Mouse (Mus musculus): Measurements from ENCODE around the gene Itpr1. TPM values are rescaled to one million over a fixed set of nuclear protein-coding genes. Genes with fewer than 3 reads are reported as not detected.

Gene Itpr1
- polyA plus RNA-seq, 1 experiment from 2014 or later = 10.0 TPM

GRCm38 (mm10) chr6:108274364-108275084 lies 61.6 kb downstream of the Itpr1 start:
- DNase-seq (ENCODE audit: low spot score) = no peak
- H3K36me3 ChIP-seq (replicated peaks) = 0 out of 2 replicates have a peak, but pooled peaks cover 3% of the 10 kb centered on the region
- no peak overlapping the region for H3K4me3 ChIP-seq
- no peaks in the 10 kb centered on the region for H3K27me3 ChIP-seq (replicated peaks; ENCODE audit: low read depth, poor library complexity, severe bottlenecking)
- 83% methylated on average over 10 of the region's 10 CpGs for WGBS
- H3K4me1 ChIP-seq = peaks cover 4% of the 10 kb centered on the region
- H3K9me3 ChIP-seq = no peaks in the 10 kb centered on the region
- H3K27ac ChIP-seq (replicated peaks) = peak overlapping the region; percentile 48; the same call in 1 of the 2 replicates

GRCm38 (mm10) chr6:108276880-108277507 lies 64.1 kb downstream of the Itpr1 start:
- H3K4me1 ChIP-seq = peaks cover 4% of the 10 kb centered on the region
- DNase-seq (ENCODE audit: low spot score) = no peak
- no peaks in the 10 kb centered on the region for H3K27me3 ChIP-seq (replicated peaks; ENCODE audit: low read depth, poor library complexity, severe bottlenecking)
- WGBS = 86% methylated on average over 12 of the region's 12 CpGs
- no peak overlapping the region for H3K4me3 ChIP-seq
- H3K27ac ChIP-seq (replicated peaks) = no peak overlapping the region
- H3K9me3 ChIP-seq = no peaks in the 10 kb centered on the region
- H3K36me3 ChIP-seq (replicated peaks) = 0 out of 2 replicates have a peak, but pooled peaks cover 3% of the 10 kb centered on the region

GRCm38 (mm10) chr6:108277622-108278396 lies 64.9 kb downstream of the Itpr1 start:
- H3K4me1 ChIP-seq = peaks cover 4% of the 10 kb centered on the region
- 0 out of 2 replicates have a peak, but pooled peaks cover 3% of the 10 kb centered on the region for H3K36me3 ChIP-seq (replicated peaks)
- H3K4me3 ChIP-seq = no peak overlapping the region
- H3K27me3 ChIP-seq (replicated peaks; ENCODE audit: low read depth, poor library complexity, severe bottlenecking) = no peaks in the 10 kb centered on the region
- no peak for DNase-seq (ENCODE audit: low spot score)
- 88% methylated on average over 12 of the region's 12 CpGs for WGBS
- H3K9me3 ChIP-seq = no peaks in the 10 kb centered on the region
- H3K27ac ChIP-seq (replicated peaks) = no peak overlapping the region

- Histone ChIP-seq H3K4me3 (no peak overlapping the region), H3K36me3 (replicated peaks) (no peaks in the 10 kb centered on the region), H3K27me3 (replicated peaks; ENCODE audit: low read depth, poor library complexity, severe bottlenecking) (no peaks in the 10 kb centered on the region), H3K9me3 (no peaks in the 10 kb centered on the region), H3K4me1 (peaks cover 3% of the 10 kb centered on the region), H3K27ac (replicated peaks) (no peak overlapping the region)
- WGBS = 92% methylated on average over 11 of the region's 11 CpGs
- no peak for DNase-seq (ENCODE audit: low spot score)
Observed at GRCm38 (mm10) chr6:108278826-108279630, 66.1 kb downstream of the Itpr1 start.

GRCm38 (mm10) chr6:108282131-108282530 lies 69.2 kb downstream of the Itpr1 start:
- Histone ChIP-seq H3K27me3 (replicated peaks; ENCODE audit: low read depth, poor library complexity, severe bottlenecking) (no peaks in the 10 kb centered on the region), H3K4me3 (no peak overlapping the region), H3K36me3 (replicated peaks) (no peaks in the 10 kb centered on the region), H3K27ac (replicated peaks) (no peak overlapping the region), H3K9me3 (no peaks in the 10 kb centered on the region), H3K4me1 (no peaks in the 10 kb centered on the region)
- DNase-seq (ENCODE audit: low spot score) = no peak
- 91% methylated on average over 4 of the region's 4 CpGs for WGBS

GRCm38 (mm10) chr6:108282621-108283020 lies 69.7 kb downstream of the Itpr1 start:
- Histone ChIP-seq H3K36me3 (replicated peaks) (no peaks in the 10 kb centered on the region), H3K9me3 (no peaks in the 10 kb centered on the region), H3K27ac (replicated peaks) (no peak overlapping the region), H3K4me3 (no peak overlapping the region), H3K4me1 (no peaks in the 10 kb centered on the region), H3K27me3 (replicated peaks; ENCODE audit: low read depth, poor library complexity, severe bottlenecking) (no peaks in the 10 kb centered on the region)
- 93% methylated on average over 3 of the region's 3 CpGs for WGBS
- DNase-seq (ENCODE audit: low spot score) = no peak

GRCm38 (mm10) chr6:108284688-108285087 lies 71.8 kb downstream of the Itpr1 start:
- no peak for DNase-seq (ENCODE audit: low spot score)
- H3K4me1 ChIP-seq = no peaks in the 10 kb centered on the region
- WGBS = 91% methylated on average over 3 of the region's 3 CpGs

GRCm38 (mm10) chr6:108288979-108289378 lies 76.1 kb downstream of the Itpr1 start:
- 86% methylated on average over 3 of the region's 3 CpGs for WGBS
- H3K27me3 ChIP-seq (replicated peaks; ENCODE audit: low read depth, poor library complexity, severe bottlenecking) = no peaks in the 10 kb centered on the region
- no peaks in the 10 kb centered on the region for H3K9me3 ChIP-seq
- H3K27ac ChIP-seq (replicated peaks) = no peak overlapping the region
- H3K36me3 ChIP-seq (replicated peaks) = no peaks in the 10 kb centered on the region
- no peak for DNase-seq (ENCODE audit: low spot score)
- H3K4me1 ChIP-seq = no peaks in the 10 kb centered on the region
- H3K4me3 ChIP-seq = no peak overlapping the region

More at GRCm38 (mm10) chr6:108284688-108285087, 71.8 kb downstream of the Itpr1 start:
- Histone ChIP-seq H3K4me3 (no peak overlapping the region), H3K9me3 (no peaks in the 10 kb centered on the region), H3K27ac (replicated peaks) (no peak overlapping the region), H3K36me3 (replicated peaks) (no peaks in the 10 kb centered on the region), H3K27me3 (replicated peaks; ENCODE audit: low read depth, poor library complexity, severe bottlenecking) (no peaks in the 10 kb centered on the region)

GRCm38 (mm10) chr6:108290978-108291377 lies 78.1 kb downstream of the Itpr1 start:
- Histone ChIP-seq H3K4me1 (no peaks in the 10 kb centered on the region), H3K27me3 (replicated peaks; ENCODE audit: low read depth, poor library complexity, severe bottlenecking) (no peaks in the 10 kb centered on the region), H3K4me3 (no peak overlapping the region), H3K36me3 (replicated peaks) (no peaks in the 10 kb centered on the region), H3K27ac (replicated peaks) (no peak overlapping the region), H3K9me3 (no peaks in the 10 kb centered on the region)
- no peak for DNase-seq (ENCODE audit: low spot score)
- WGBS = 91% methylated on average over 2 of the region's 2 CpGs

- WGBS = 88% methylated on average over 3 of the region's 3 CpGs
- Histone ChIP-seq H3K4me3 (no peak overlapping the region), H3K27ac (replicated peaks) (no peak overlapping the region), H3K4me1 (no peaks in the 10 kb centered on the region), H3K36me3 (replicated peaks) (no peaks in the 10 kb centered on the region), H3K27me3 (replicated peaks; ENCODE audit: low read depth, poor library complexity, severe bottlenecking) (no peaks in the 10 kb centered on the region), H3K9me3 (no peaks in the 10 kb centered on the region)
- no peak for DNase-seq (ENCODE audit: low spot score)
Observed at GRCm38 (mm10) chr6:108291556-108291955, 78.7 kb downstream of the Itpr1 start.

- Histone ChIP-seq H3K36me3 (replicated peaks) (no peaks in the 10 kb centered on the region), H3K4me3 (no peak overlapping the region), H3K4me1 (peaks cover 22% of the 10 kb centered on the region), H3K9me3 (no peaks in the 10 kb centered on the region), H3K27me3 (replicated peaks; ENCODE audit: low read depth, poor library complexity, severe bottlenecking) (no peaks in the 10 kb centered on the region), H3K27ac (replicated peaks) (no peak overlapping the region)
- 83% methylated on average over 5 of the region's 5 CpGs for WGBS
- DNase-seq (ENCODE audit: low spot score) = no peak
Observed at GRCm38 (mm10) chr6:108301856-108302255, 89.0 kb downstream of the Itpr1 start.

All from embryonic facial prominence, embryonic 10.5 days (tissue).